Mouse (Mus musculus): ENCODE measurements around the gene Wdr19. TPM values are rescaled to one million over a fixed set of nuclear protein-coding genes. Genes with fewer than 3 reads are reported as not detected.
"Not testable (repeated sequence)": the region's sequence is repeated elsewhere in the genome, so short reads cannot be mapped to it uniquely, and the experiment has no call there.

Gene Wdr19
- polyA plus RNA-seq, 1 experiment, result 0.38 TPM

- peaks cover 20% of the 10 kb centered on the region for H3K4me1 ChIP-seq
- TF ChIP-seq GATA1 (IDR thresholded peaks at IDR 0.05; ENCODE audit: borderline replicate concordance, low read length) (no peak), FLI1 (IDR thresholded peaks at IDR 0.05; ENCODE audit: low read length) (no peak)
- no peaks in the 10 kb centered on the region for H3K9me3 ChIP-seq
- H3K27me3 ChIP-seq (replicated peaks), result no peaks in the 10 kb centered on the region
- peaks cover 94% of the 10 kb centered on the region for H3K36me3 ChIP-seq (replicated peaks; ENCODE audit: low read length)
- H3K4me3 ChIP-seq (replicated peaks), result no peak overlapping the region
Measured at GRCm38 (mm10) chr5:65294270-65294669, 94.8 kb downstream of the Wdr19 start.

GRCm38 (mm10) chr5:65298167-65298950 lies 98.9 kb downstream of the Wdr19 start:
- TF ChIP-seq GATA1 (IDR thresholded peaks at IDR 0.05; ENCODE audit: borderline replicate concordance, low read length) (no peak), FLI1 (IDR thresholded peaks at IDR 0.05; ENCODE audit: low read length) (no peak)
- H3K9me3 ChIP-seq, result no peaks in the 10 kb centered on the region
- H3K4me3 ChIP-seq (replicated peaks), result no peak overlapping the region
- peaks cover 36% of the 10 kb centered on the region for H3K4me1 ChIP-seq
- H3K27me3 ChIP-seq (replicated peaks), result no peaks in the 10 kb centered on the region
- peaks cover 85% of the 10 kb centered on the region for H3K36me3 ChIP-seq (replicated peaks; ENCODE audit: low read length)

- not testable (repeated sequence) for H3K4me3 ChIP-seq (replicated peaks)
- peaks cover 84% of the 10 kb centered on the region for H3K36me3 ChIP-seq (replicated peaks; ENCODE audit: low read length)
Measured at GRCm38 (mm10) chr5:65299623-65300022, 100.1 kb downstream of the Wdr19 start.

GRCm38 (mm10) chr5:65300121-65300520 lies 100.6 kb downstream of the Wdr19 start:
- Histone ChIP-seq H3K27me3 (replicated peaks) (no peaks in the 10 kb centered on the region), H3K4me1 (peaks cover 29% of the 10 kb centered on the region), H3K36me3 (replicated peaks; ENCODE audit: low read length) (peaks cover 84% of the 10 kb centered on the region), H3K9me3 (no peaks in the 10 kb centered on the region), H3K4me3 (replicated peaks) (no peak overlapping the region)
- TF ChIP-seq FLI1 (IDR thresholded peaks at IDR 0.05; ENCODE audit: low read length) (no peak), GATA1 (IDR thresholded peaks at IDR 0.05; ENCODE audit: borderline replicate concordance, low read length) (no peak)

More at GRCm38 (mm10) chr5:65299623-65300022, 100.1 kb downstream of the Wdr19 start:
- not testable (repeated sequence) for H3K27me3 ChIP-seq (replicated peaks); H3K9me3 ChIP-seq
- peaks cover 30% of the 10 kb centered on the region for H3K4me1 ChIP-seq

GRCm38 (mm10) chr5:65305516-65305915 lies 106.0 kb downstream of the Wdr19 start:
- no peak for TF ChIP-seq FLI1 (IDR thresholded peaks at IDR 0.05; ENCODE audit: low read length)
- H3K4me1 ChIP-seq, result peaks cover 25% of the 10 kb centered on the region
- H3K36me3 ChIP-seq (replicated peaks; ENCODE audit: low read length), result peaks cover 79% of the 10 kb centered on the region
- H3K27me3 ChIP-seq (replicated peaks), result no peaks in the 10 kb centered on the region
- H3K9me3 ChIP-seq, result no peaks in the 10 kb centered on the region
- no peak overlapping the region for H3K4me3 ChIP-seq (replicated peaks)

GRCm38 (mm10) chr5:65308208-65308607 lies 108.7 kb downstream of the Wdr19 start:
- Histone ChIP-seq H3K36me3 (replicated peaks; ENCODE audit: low read length) (peaks cover 82% of the 10 kb centered on the region), H3K4me1 (peaks cover 20% of the 10 kb centered on the region), H3K4me3 (replicated peaks) (no peak overlapping the region), H3K9me3 (no peaks in the 10 kb centered on the region), H3K27me3 (replicated peaks) (no peaks in the 10 kb centered on the region)
- TF ChIP-seq GATA1 (IDR thresholded peaks at IDR 0.05; ENCODE audit: borderline replicate concordance, low read length) (no peak), FLI1 (IDR thresholded peaks at IDR 0.05; ENCODE audit: low read length) (no peak)

- no peaks in the 10 kb centered on the region for H3K9me3 ChIP-seq
- H3K27me3 ChIP-seq (replicated peaks), result no peaks in the 10 kb centered on the region
- H3K4me1 ChIP-seq, result peaks cover 20% of the 10 kb centered on the region
- H3K4me3 ChIP-seq (replicated peaks), result no peak overlapping the region
- peaks cover 82% of the 10 kb centered on the region for H3K36me3 ChIP-seq (replicated peaks; ENCODE audit: low read length)
- TF ChIP-seq GATA1 (IDR thresholded peaks at IDR 0.05; ENCODE audit: borderline replicate concordance, low read length) (no peak), FLI1 (IDR thresholded peaks at IDR 0.05; ENCODE audit: low read length) (no peak)
Measured at GRCm38 (mm10) chr5:65308866-65309265, 109.4 kb downstream of the Wdr19 start.

Other genes with a start within 250 kb of the Wdr19 start
- not detected in 2 replicates for gene Tlr6, start 239.6 kb upstream of the Wdr19 start, polyA plus RNA-seq (2012; ENCODE audit: insufficient read depth, low replicate concordance)
- gene Fam114a1, start 229.6 kb upstream of the Wdr19 start, polyA plus RNA-seq (2012; ENCODE audit: insufficient read depth, low replicate concordance), result 0.29 TPM in 1 of 2 replicates, not detected in the other
- gene Tmem156, start 107.6 kb upstream of the Wdr19 start, polyA plus RNA-seq (2012; ENCODE audit: insufficient read depth, low replicate concordance), result not detected in 2 replicates
- gene Klhl5, start 92.2 kb upstream of the Wdr19 start, polyA plus RNA-seq (2012; ENCODE audit: insufficient read depth, low replicate concordance), result 6.1 and 11.0 TPM in 2 replicates
- gene Rfc1, start 136.0 kb downstream of the Wdr19 start, polyA plus RNA-seq (2012; ENCODE audit: insufficient read depth, low replicate concordance), result 2.0 TPM in 1 of 2 replicates, not detected in the other
- not detected in 2 replicates for gene Klb, start 148.6 kb downstream of the Wdr19 start, polyA plus RNA-seq (2012; ENCODE audit: insufficient read depth, low replicate concordance)
- gene Rpl9, start 191.7 kb downstream of the Wdr19 start, polyA plus RNA-seq (2012; ENCODE audit: insufficient read depth, low replicate concordance), result 11.7 and 69.1 TPM in 2 replicates
- gene Lias, start 191.8 kb downstream of the Wdr19 start, polyA plus RNA-seq (2012; ENCODE audit: insufficient read depth, low replicate concordance), result 2.3 TPM in 1 of 2 replicates, not detected in the other
- gene Ugdh, start 236.3 kb downstream of the Wdr19 start, polyA plus RNA-seq (2012; ENCODE audit: insufficient read depth, low replicate concordance), result 3.2 TPM in 1 of 2 replicates, not detected in the other

Data from megakaryocyte, embryonic 14.5 days (primary cell).